Comparison of ENCODE assay signal across 23 mouse cellular contexts in genomic region chr3:142238260-142239046, GRCm38 (mm10).
DNase-seq lines count a peak whose midpoint lies in the region; ATAC-seq lines count a peak whose summit lies in the region.
"Had no signal": no experiment of that assay in that cellular context is flagged by ENCODE, and none has a peak within 500 bp of the region (broad histone marks: within the 10 kb centered on the region; RNA-seq: fewer than 3 reads in every experiment).

No protein-coding gene starts in this region.

- H3K4me2 ChIP-seq in kidney, embryonic 14.5 days (replicated peaks; ENCODE audit: low read depth, low read length), result no peak overlapping the region
- no peak overlapping the region for H3K4me2 ChIP-seq in forebrain, embryonic 15.5 days (replicated peaks)
- H3K4me2 ChIP-seq: hindbrain, embryonic 14.5 days; liver, embryonic 15.5 days; lung, embryonic 15.5 days had no signal

- 31% methylated on average over 10 of the region's 10 CpGs for WGBS in kidney, embryonic 14.5 days
- WGBS in forebrain, embryonic 15.5 days, result 23% methylated on average over 10 of the region's 10 CpGs
- 23% methylated on average over 10 of the region's 10 CpGs for WGBS in limb, embryonic 10.5 days

- H3K4me3 ChIP-seq in kidney, embryonic 14.5 days (ENCODE audit: low read length), result no peak overlapping the region
- H3K4me3 ChIP-seq in forebrain, embryonic 15.5 days, result no peak overlapping the region
- no peak overlapping the region for H3K4me3 ChIP-seq in limb, embryonic 10.5 days
- H3K4me3 ChIP-seq: gastrocnemius, adult 2 months; liver, embryonic 15.5 days; lung, embryonic 15.5 days had no signal

- no peak overlapping the region for H3K9ac ChIP-seq in kidney, embryonic 14.5 days (ENCODE audit: low read depth, low read length)
- no peak overlapping the region for H3K9ac ChIP-seq in forebrain, embryonic 15.5 days (replicated peaks)
- H3K9ac ChIP-seq: hindbrain, embryonic 14.5 days; liver, embryonic 15.5 days; lung, embryonic 15.5 days had no signal

- no peaks in the 10 kb centered on the region for H3K9me3 ChIP-seq in kidney, embryonic 14.5 days (ENCODE audit: control insufficient read depth, low read length)
- H3K9me3 ChIP-seq in forebrain, embryonic 15.5 days, result no peaks in the 10 kb centered on the region
- no peaks in the 10 kb centered on the region for H3K9me3 ChIP-seq in limb, embryonic 10.5 days (replicated peaks)
- H3K9me3 ChIP-seq: G1E; liver, embryonic 15.5 days; lung, embryonic 15.5 days had no signal

- peak; percentile 20; the same call in 1 of the 2 replicates for ATAC-seq in kidney, embryonic 14.5 days (ENCODE audit: low FRiP score, low TSS enrichment)
- peak; percentile 53 for ATAC-seq in forebrain, embryonic 15.5 days (replicated peaks)

- no peak overlapping the region for H3K27ac ChIP-seq in kidney, embryonic 14.5 days (ENCODE audit: low read depth, low read length)
- peak overlapping the region; percentile 54 for H3K27ac ChIP-seq in forebrain, embryonic 15.5 days (replicated peaks)
- no peak overlapping the region for H3K27ac ChIP-seq in limb, embryonic 10.5 days
- H3K27ac ChIP-seq: gastrocnemius, adult 2 months; hindbrain, embryonic 14.5 days; liver, embryonic 15.5 days; lung, embryonic 15.5 days had no signal

- intact Hi-C loops in left cerebral cortex, postnatal 4 days (cut with DNase I), result no loop called here

- DNase-seq in kidney, postnatal 4 days, result no peak
- DNase-seq in limb, embryonic 10.5 days (ENCODE audit: low spot score), result peak; percentile 55
- peak; percentile 6 for DNase-seq in telencephalon, adult 2 months (ENCODE audit: low read depth, low spot score)
- no peak for DNase-seq in left cerebral cortex, postnatal 4 days
- DNase-seq in frontal cortex, postnatal 14 days (ENCODE audit: low spot score in 2 of 2), result no peak
- DNase-seq: adrenal gland, adult 8-10 months; B cell, adult 2 months; cerebellum, adult 8-10 months; cerebellum, postnatal 36 days; gastrocnemius, adult 2 months; kidney, adult 8-10 months; liver; lung, postnatal 4 days; midbrain, embryonic 14.5 days; right cerebral cortex, postnatal 14 days; thymus, postnatal 25 days had no signal

- H3K27me3 ChIP-seq in kidney, embryonic 14.5 days (ENCODE audit: control insufficient read depth, insufficient read depth, low read length), result no peaks in the 10 kb centered on the region
- no peaks in the 10 kb centered on the region for H3K27me3 ChIP-seq in forebrain, embryonic 15.5 days
- peaks cover 73% of the 10 kb centered on the region for H3K27me3 ChIP-seq in limb, embryonic 10.5 days (ENCODE audit: low read depth, poor library complexity, severe bottlenecking)
- H3K27me3 ChIP-seq: CH12.LX; liver, embryonic 15.5 days; lung, embryonic 15.5 days had no signal

- peaks cover 13% of the 10 kb centered on the region; the same call in 1 of the 2 replicates for H3K4me1 ChIP-seq in kidney, embryonic 14.5 days (ENCODE audit: control insufficient read depth, insufficient read depth, low read length)
- H3K4me1 ChIP-seq in forebrain, embryonic 15.5 days, result peaks cover 27% of the 10 kb centered on the region
- H3K4me1 ChIP-seq in limb, embryonic 10.5 days, result peaks cover 49% of the 10 kb centered on the region
- H3K4me1 ChIP-seq: liver, embryonic 15.5 days; lung, embryonic 15.5 days had no signal

- peaks cover 2% of the 10 kb centered on the region; the same call in 1 of the 2 replicates for H3K36me3 ChIP-seq in kidney, embryonic 14.5 days (ENCODE audit: control insufficient read depth, insufficient read depth, low read length)
- H3K36me3 ChIP-seq in forebrain, embryonic 15.5 days, result no peaks in the 10 kb centered on the region
- H3K36me3 ChIP-seq in limb, embryonic 10.5 days, result no peaks in the 10 kb centered on the region
- H3K36me3 ChIP-seq: lung, embryonic 15.5 days had no signal

Comparison
In these comparisons a context has a peak if more than half of its experiments do, and no peak if none do; other contexts are left out.
1. DNase-seq: peak in limb, embryonic 10.5 days (single experiment) and telencephalon, adult 2 months (single experiment); none in kidney, postnatal 4 days (0 of 2), left cerebral cortex, postnatal 4 days (single experiment) and frontal cortex, postnatal 14 days (0 of 2).